Mouse (Mus musculus): Measurements from ENCODE around the gene Cygb. TPM values are rescaled to one million over a fixed set of nuclear protein-coding genes. Genes with fewer than 3 reads are reported as not detected.

Gene Cygb
- polyA plus RNA-seq, 1 experiment from 2014 or later, result 1.1 TPM

DNA sequence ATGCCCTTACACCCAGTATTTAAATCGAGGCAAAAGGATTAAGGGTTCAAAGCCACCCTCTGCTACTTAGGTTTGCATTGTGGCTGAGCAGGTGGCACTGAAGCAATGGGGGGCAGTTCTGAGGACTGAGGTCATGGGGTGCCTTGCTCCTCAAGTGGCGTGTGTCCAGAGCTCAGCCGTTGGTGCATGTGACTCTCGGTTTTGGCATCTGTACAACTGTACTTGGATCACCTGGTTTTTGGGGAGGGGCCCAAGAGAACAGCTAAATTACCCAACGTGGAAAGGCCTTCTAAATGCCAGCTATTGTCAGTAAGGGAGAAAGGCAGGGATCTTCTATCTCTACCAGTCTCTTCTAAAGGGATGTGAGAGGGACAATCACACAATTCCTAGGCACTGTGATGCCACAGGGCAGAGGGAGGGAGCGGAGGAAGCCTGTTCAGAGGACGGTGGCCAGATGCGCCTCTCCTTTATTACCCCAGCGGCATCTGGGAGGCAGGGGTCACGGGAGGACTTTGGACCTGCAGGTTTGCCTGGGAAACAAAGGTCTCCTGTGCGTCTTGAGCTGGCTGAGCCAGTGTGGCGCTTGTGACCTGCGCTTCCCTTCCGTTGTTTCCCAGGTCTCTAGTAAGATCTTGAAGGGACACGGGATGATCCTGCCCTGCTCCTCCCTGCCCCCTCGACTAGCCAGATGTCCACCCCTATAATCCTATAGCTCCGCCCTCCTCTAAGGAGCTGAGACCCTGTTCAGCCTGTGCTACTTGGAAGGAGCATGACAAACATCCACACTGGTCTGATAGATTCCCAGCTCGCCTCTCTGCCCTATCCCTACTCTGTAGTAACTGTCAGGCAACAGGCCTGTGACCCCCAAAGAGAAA lies 36.8 kb upstream of the Cygb start:
- Histone ChIP-seq H3K27ac (ENCODE audit: low read depth, low read length) (no peak overlapping the region), H3K36me3 (ENCODE audit: control insufficient read depth, insufficient read depth, low read length) (no peaks in the 10 kb centered on the region), H3K9me3 (replicated peaks; ENCODE audit: control insufficient read depth, low read length) (no peaks in the 10 kb centered on the region), H3K4me2 (no peak overlapping the region), H3K27me3 (ENCODE audit: control insufficient read depth, insufficient read depth, low read length) (peaks cover 26% of the 10 kb centered on the region), H3K9ac (ENCODE audit: low read depth, low read length) (no peak overlapping the region), H3K4me3 (ENCODE audit: low read depth, low read length) (no peak overlapping the region), H3K4me1 (ENCODE audit: control insufficient read depth, insufficient read depth, low read length) (peaks cover 7% of the 10 kb centered on the region; the same call in 1 of the 2 replicates)
- ATAC-seq (replicated peaks; ENCODE audit: insufficient number of reproducible peaks, low FRiP score, low TSS enrichment), result no peak
- WGBS (ENCODE audit: insufficient replicate concordance), result 56% methylated on average over 18 of the region's 18 CpGs

DNA sequence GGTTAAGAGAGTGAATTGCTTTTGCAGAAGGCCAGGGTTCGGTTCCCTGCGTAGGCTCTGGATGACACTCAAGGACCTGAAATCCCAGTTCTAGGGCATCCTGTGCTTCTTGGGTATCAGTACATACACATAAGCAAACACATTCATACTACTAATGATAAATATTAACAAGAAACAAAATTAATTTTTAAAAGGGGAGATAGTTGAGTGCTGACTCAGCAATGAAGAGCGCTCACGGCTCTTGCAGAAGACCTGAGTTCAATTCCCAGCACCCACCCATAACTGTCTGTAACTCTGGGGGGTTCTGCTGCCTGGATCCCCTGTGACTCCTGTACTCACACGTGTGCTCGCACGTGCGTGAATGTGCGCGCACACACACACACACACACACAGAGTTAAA lies 35.5 kb upstream of the Cygb start:
- WGBS (ENCODE audit: insufficient replicate concordance), result 93% methylated on average over 10 of the region's 10 CpGs
- ATAC-seq (replicated peaks; ENCODE audit: insufficient number of reproducible peaks, low FRiP score, low TSS enrichment), result no peak

DNA sequence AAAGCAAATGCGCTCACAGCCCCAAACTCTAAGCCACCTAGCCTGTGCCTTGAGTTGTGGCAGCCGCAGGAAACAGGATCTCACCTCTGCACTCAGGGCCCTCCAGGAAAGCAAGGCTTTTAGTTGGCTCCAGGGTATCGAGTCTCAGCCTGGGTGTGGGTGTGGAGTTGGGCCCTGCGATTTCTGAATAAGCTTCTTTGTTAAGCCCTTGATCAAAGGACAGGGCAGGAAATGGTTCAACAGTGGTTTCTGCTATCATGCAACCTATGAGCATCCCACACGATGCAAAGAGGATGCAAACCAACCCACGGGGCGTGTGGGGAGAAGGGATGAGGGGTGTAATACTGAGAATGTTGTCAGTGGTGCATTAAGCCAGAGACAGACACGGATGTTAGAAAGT lies 33.8 kb upstream of the Cygb start:
- Histone ChIP-seq H3K4me2 (no peak overlapping the region), H3K36me3 (ENCODE audit: control insufficient read depth, insufficient read depth, low read length) (no peaks in the 10 kb centered on the region), H3K27me3 (ENCODE audit: control insufficient read depth, insufficient read depth, low read length) (no peaks in the 10 kb centered on the region), H3K9ac (ENCODE audit: low read depth, low read length) (no peak overlapping the region), H3K9me3 (replicated peaks; ENCODE audit: control insufficient read depth, low read length) (no peaks in the 10 kb centered on the region), H3K27ac (ENCODE audit: low read depth, low read length) (no peak overlapping the region), H3K4me3 (ENCODE audit: low read depth, low read length) (no peak overlapping the region), H3K4me1 (ENCODE audit: control insufficient read depth, insufficient read depth, low read length) (no peaks in the 10 kb centered on the region)
- 75% methylated on average over 8 of the region's 8 CpGs for WGBS (ENCODE audit: insufficient replicate concordance)
- ATAC-seq (replicated peaks; ENCODE audit: insufficient number of reproducible peaks, low FRiP score, low TSS enrichment), result no peak

More for the DNA sequence above, 35.5 kb upstream of the Cygb start:
- Histone ChIP-seq H3K9me3 (replicated peaks; ENCODE audit: control insufficient read depth, low read length) (no peaks in the 10 kb centered on the region), H3K4me3 (ENCODE audit: low read depth, low read length) (no peak overlapping the region), H3K4me1 (ENCODE audit: control insufficient read depth, insufficient read depth, low read length) (peaks cover 6% of the 10 kb centered on the region; the same call in 1 of the 2 replicates), H3K9ac (ENCODE audit: low read depth, low read length) (no peak overlapping the region), H3K27ac (ENCODE audit: low read depth, low read length) (no peak overlapping the region), H3K4me2 (no peak overlapping the region), H3K36me3 (ENCODE audit: control insufficient read depth, insufficient read depth, low read length) (no peaks in the 10 kb centered on the region), H3K27me3 (ENCODE audit: control insufficient read depth, insufficient read depth, low read length) (peaks cover 12% of the 10 kb centered on the region)

DNA sequence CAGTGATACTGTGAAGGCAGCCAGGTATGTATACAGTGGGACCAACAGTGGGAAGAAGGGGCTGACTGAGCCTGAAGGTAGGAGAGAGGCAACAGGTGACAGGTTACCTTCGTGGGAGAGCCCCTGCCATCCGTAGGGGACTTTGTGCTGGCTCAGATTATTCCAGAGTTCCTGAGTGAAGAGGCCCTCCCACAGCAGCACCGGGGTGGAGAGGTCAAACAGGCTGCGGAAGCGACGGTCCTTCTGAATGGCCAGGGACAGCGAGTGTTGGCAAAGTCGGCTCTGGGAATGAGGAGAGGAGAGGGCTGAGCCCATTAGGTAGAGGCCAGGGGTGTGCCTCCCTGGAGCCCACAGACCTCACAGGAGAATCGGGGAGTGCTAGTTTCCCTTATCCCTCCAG lies 31.6 kb upstream of the Cygb start:
- no peaks in the 10 kb centered on the region for H3K4me1 ChIP-seq (ENCODE audit: control insufficient read depth, insufficient read depth, low read length)
- no peak for ATAC-seq (replicated peaks; ENCODE audit: insufficient number of reproducible peaks, low FRiP score, low TSS enrichment)
- no peaks in the 10 kb centered on the region for H3K9me3 ChIP-seq (replicated peaks; ENCODE audit: control insufficient read depth, low read length)
- 72% methylated on average over 9 of the region's 9 CpGs for WGBS (ENCODE audit: insufficient replicate concordance)
- no peak overlapping the region for H3K27ac ChIP-seq (ENCODE audit: low read depth, low read length)
- no peak overlapping the region for H3K4me3 ChIP-seq (ENCODE audit: low read depth, low read length)
- H3K36me3 ChIP-seq (ENCODE audit: control insufficient read depth, insufficient read depth, low read length), result peaks cover 3% of the 10 kb centered on the region; the same call in 1 of the 2 replicates
- H3K27me3 ChIP-seq (ENCODE audit: control insufficient read depth, insufficient read depth, low read length), result no peaks in the 10 kb centered on the region
- H3K9ac ChIP-seq (ENCODE audit: low read depth, low read length), result no peak overlapping the region
- H3K4me2 ChIP-seq, result no peak overlapping the region

DNA sequence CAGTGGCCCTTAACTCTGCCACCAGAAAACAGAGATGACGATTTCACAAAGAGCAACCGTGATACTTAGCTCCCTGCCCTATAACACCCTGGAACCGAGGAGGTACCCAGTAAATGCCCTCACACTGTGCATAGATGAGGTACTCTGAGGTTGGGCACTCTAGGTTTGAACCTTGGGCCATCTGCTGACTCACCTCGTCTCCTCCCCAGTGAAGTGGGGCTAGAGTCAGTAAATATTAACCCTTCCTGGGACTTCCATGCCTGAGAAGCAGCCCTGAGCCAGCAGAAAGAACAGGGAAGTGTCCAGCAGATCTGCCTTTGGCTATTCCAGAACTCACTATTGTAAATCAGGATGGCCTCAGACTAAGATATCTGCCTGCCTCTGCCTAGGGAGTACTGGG lies 29.7 kb upstream of the Cygb start:
- Histone ChIP-seq H3K4me3 (ENCODE audit: low read depth, low read length) (no peak overlapping the region), H3K36me3 (ENCODE audit: control insufficient read depth, insufficient read depth, low read length) (peaks cover 6% of the 10 kb centered on the region)
- WGBS (ENCODE audit: insufficient replicate concordance), result 82% methylated on average over 4 of the region's 4 CpGs

DNA sequence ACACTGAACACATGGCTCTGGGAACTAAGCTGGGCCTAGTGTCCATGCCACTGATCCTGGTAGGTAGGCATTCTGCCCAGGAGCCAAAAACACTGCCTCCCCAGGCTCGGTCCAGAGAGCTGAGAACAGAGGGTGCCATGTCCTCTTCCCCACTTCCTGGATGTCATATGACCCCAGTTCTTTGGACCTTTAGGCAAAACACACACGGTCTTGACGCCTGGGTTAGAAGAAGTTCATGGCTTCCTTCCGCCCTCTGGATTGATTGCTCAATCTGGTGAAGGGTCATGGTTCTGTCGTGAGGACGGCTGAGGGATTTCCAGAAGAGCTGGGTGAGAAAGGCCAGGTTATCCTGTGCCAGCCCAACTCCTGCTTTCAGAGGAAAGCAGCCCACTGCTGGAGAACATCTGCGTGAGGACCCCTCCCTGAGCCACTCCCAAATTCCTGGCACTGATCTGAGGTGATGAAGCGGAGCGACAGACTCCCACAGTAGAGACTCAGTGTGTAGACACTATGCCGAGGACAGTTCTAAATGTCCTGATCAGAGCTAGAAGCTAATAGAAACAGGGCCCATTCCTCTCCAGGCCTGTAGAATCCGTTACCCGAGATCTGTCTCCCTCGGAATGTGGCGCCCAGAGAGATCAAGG lies 28.5 kb upstream of the Cygb start:
- no peaks in the 10 kb centered on the region for H3K27me3 ChIP-seq (ENCODE audit: control insufficient read depth, insufficient read depth, low read length)
- no peak overlapping the region for H3K27ac ChIP-seq (ENCODE audit: low read depth, low read length)
- WGBS (ENCODE audit: insufficient replicate concordance), result 74% methylated on average over 14 of the region's 14 CpGs
- H3K4me2 ChIP-seq, result no peak overlapping the region
- H3K9me3 ChIP-seq (replicated peaks; ENCODE audit: control insufficient read depth, low read length), result no peaks in the 10 kb centered on the region
- H3K4me1 ChIP-seq (ENCODE audit: control insufficient read depth, insufficient read depth, low read length), result no peaks in the 10 kb centered on the region
- H3K9ac ChIP-seq (ENCODE audit: low read depth, low read length), result no peak overlapping the region
- ATAC-seq (replicated peaks; ENCODE audit: insufficient number of reproducible peaks, low FRiP score, low TSS enrichment), result no peak
- H3K4me3 ChIP-seq (ENCODE audit: low read depth, low read length), result no peak overlapping the region
- peaks cover 8% of the 10 kb centered on the region for H3K36me3 ChIP-seq (ENCODE audit: control insufficient read depth, insufficient read depth, low read length)

More for the DNA sequence above, 29.7 kb upstream of the Cygb start:
- ATAC-seq (replicated peaks; ENCODE audit: insufficient number of reproducible peaks, low FRiP score, low TSS enrichment), result no peak
- no peaks in the 10 kb centered on the region for H3K27me3 ChIP-seq (ENCODE audit: control insufficient read depth, insufficient read depth, low read length)
- no peak overlapping the region for H3K4me2 ChIP-seq
- H3K27ac ChIP-seq (ENCODE audit: low read depth, low read length), result no peak overlapping the region
- H3K4me1 ChIP-seq (ENCODE audit: control insufficient read depth, insufficient read depth, low read length), result no peaks in the 10 kb centered on the region
- no peaks in the 10 kb centered on the region for H3K9me3 ChIP-seq (replicated peaks; ENCODE audit: control insufficient read depth, low read length)
- H3K9ac ChIP-seq (ENCODE audit: low read depth, low read length), result no peak overlapping the region

DNA sequence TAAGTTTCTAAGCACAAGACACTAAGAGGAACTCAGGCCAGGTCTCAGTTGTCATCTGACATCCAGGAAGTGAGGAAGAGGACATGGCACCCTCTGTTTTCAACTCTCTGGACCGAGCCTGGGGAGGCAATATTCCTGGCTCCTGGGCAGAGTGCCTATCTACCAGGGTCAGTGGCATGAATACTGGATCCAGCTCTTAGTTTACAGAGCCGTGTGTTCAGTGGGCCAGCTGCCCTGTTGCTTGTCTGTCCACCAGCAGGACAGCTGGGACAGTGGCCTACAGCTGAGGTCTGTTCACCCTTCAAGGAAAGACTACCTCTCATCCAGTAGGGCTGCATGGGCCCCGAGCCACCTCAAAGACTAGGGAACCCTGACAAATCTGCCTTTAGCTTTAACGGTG lies 27.0 kb upstream of the Cygb start:
- WGBS (ENCODE audit: insufficient replicate concordance), result 82% methylated on average over 4 of the region's 4 CpGs
- H3K36me3 ChIP-seq (ENCODE audit: control insufficient read depth, insufficient read depth, low read length), result peaks cover 14% of the 10 kb centered on the region

DNA sequence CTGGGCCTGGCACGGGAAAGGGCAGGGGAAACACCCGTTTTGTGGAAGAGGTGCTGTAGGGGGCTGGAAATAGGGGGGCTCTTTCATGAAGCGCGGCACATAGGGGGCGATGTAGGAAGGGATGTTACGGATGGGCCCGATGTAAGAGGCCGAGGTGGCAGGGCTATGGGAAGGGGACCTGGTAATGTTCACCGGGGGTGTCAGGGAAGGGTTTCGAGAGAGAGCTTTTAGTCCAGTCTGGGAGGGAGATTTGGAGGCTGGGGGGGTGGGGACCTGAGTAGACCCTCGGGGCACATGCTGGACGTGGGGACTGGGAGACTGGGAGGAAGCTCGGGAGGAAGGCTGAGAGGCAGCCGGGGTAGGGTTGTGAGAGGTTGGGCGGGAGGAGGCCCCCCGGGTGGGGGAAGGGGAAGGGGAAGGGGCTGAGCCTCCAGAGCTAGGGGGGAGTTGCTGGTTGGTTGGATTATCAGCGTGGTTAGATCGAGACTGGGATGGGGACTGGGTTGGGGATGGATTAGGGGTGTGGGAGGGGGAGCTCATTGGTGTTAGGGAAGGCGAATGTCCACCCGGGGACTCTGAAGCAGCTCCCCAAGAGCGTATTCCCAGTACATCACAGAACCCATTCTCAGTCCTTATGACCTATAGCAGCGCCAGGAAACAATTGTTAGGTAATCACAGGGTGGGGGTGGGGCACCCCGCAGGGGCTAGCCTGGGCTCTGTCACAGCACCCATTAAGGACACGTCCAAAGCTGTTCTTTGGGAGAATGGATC lies 26.4 kb upstream of the Cygb start:
- WGBS (ENCODE audit: insufficient replicate concordance), result 73% methylated on average over 24 of the region's 24 CpGs
- Histone ChIP-seq H3K27ac (ENCODE audit: low read depth, low read length) (no peak overlapping the region), H3K36me3 (ENCODE audit: control insufficient read depth, insufficient read depth, low read length) (peaks cover 16% of the 10 kb centered on the region), H3K4me1 (ENCODE audit: control insufficient read depth, insufficient read depth, low read length) (no peaks in the 10 kb centered on the region), H3K9me3 (replicated peaks; ENCODE audit: control insufficient read depth, low read length) (no peaks in the 10 kb centered on the region), H3K4me3 (ENCODE audit: low read depth, low read length) (no peak overlapping the region), H3K4me2 (no peak overlapping the region), H3K9ac (ENCODE audit: low read depth, low read length) (no peak overlapping the region), H3K27me3 (ENCODE audit: control insufficient read depth, insufficient read depth, low read length) (no peaks in the 10 kb centered on the region)
- ATAC-seq (replicated peaks; ENCODE audit: insufficient number of reproducible peaks, low FRiP score, low TSS enrichment), result no peak

More for the DNA sequence above, 27.0 kb upstream of the Cygb start:
- Histone ChIP-seq H3K4me1 (ENCODE audit: control insufficient read depth, insufficient read depth, low read length) (no peaks in the 10 kb centered on the region), H3K4me3 (ENCODE audit: low read depth, low read length) (no peak overlapping the region), H3K27me3 (ENCODE audit: control insufficient read depth, insufficient read depth, low read length) (no peaks in the 10 kb centered on the region), H3K9me3 (replicated peaks; ENCODE audit: control insufficient read depth, low read length) (no peaks in the 10 kb centered on the region), H3K9ac (ENCODE audit: low read depth, low read length) (no peak overlapping the region), H3K27ac (ENCODE audit: low read depth, low read length) (no peak overlapping the region), H3K4me2 (no peak overlapping the region)
- ATAC-seq (replicated peaks; ENCODE audit: insufficient number of reproducible peaks, low FRiP score, low TSS enrichment), result no peak
